Mouse (Mus musculus) central nervous system, embryonic 14 days (tissue): Measurements from ENCODE around the gene Nop56. TPM values are rescaled to one million over a fixed set of nuclear protein-coding genes. Genes with fewer than 3 reads are reported as not detected.

ENCODE experiments used
- polyA plus RNA-seq: library from polyadenylated mRNA; depleted of rRNA; stranded (reverse); fragments of >200 nt; gene quantifications from 2 replicates; pipeline ENCODE4 v1.2.3, GENCODE M21; 2012; rRNA removed

The Nop56 gene
- polyA plus RNA-seq = 274 and 277 TPM in 2 replicates

DNA sequence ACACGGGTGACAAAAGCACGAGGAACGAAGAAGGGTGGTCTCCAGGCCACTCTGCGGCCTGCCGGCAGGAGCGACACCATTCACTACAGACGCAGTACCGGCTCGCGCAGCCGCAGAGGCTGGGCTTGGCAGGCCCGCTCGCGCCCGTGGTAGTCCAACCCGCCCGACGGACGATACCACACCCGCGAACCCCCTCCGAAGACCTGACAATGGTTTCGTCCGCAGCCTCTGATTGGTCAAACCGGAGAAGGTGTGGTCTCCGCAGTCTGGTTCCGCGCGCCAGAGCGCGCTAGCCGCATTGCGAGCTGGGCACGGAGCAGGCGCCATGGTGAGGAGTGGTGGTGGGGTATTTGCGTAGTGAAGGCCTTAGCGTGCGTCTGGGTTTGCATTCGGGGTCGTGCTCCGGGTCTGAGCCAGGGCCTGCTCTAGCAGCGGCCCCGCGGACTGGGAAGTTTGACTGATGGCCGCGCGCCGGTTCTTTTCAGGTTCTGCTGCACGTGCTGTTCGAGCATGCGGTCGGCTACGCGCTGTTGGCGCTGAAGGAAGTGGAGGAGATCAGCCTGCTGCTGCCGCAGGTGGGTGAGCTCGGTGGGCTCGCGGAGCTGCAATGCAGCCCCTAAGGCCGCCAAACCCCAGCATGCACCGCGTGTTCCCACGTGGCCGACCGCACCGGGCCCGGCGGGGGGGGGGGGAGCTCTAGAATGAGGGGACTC lies at the start of gene Nop56:
Gene Nop56 (plus strand): TSS at position 282 of the 713 bp plus-strand sequence.

GRCm38 (mm10) chr2:130283854-130284654 lies 9.8 kb downstream of the Nop56 start, which contains the start of gene Idh3b:
Gene Idh3b, minus strand, starts transcription at chr2:130284547.

DNA sequence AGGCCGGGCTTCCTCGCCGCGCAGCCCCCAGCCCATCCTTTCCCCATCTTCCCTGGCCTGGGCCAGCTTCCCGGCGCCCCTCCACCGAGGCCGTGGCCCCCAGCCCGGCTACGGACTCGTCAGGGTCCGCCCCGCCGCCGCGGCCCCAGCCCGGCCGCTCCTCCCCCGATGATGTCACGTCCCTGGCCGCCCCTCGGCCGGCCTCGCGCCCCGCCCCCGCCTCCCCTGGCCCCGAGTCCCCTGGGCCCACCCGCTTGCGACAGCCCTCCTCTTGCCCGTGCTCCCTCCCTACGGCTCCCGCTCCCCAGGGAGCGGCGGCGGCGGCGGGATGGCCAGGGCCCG lies 20.7 kb downstream of the Nop56 start, which contains the start of gene Ebf4:
Gene Ebf4 (plus strand): TSS at position 234 of the 342 bp plus-strand sequence.

Other genes starting within 250 kb of the Nop56 start
- gene Tgm6, start 162.0 kb upstream of the Nop56 start, polyA plus RNA-seq = 0.16 and 0.23 TPM in 2 replicates
- 319 and 341 TPM in 2 replicates for gene Snrpb, start 95.0 kb upstream of the Nop56 start, polyA plus RNA-seq
- 0.03 TPM in 1 of 2 replicates, not detected in the other for gene Tmc2, start 79.2 kb upstream of the Nop56 start, polyA plus RNA-seq
- 195 and 196 TPM in 2 replicates for gene Idh3b, start 10.1 kb downstream of the Nop56 start, polyA plus RNA-seq
- gene Ebf4, start 20.7 kb downstream of the Nop56 start, polyA plus RNA-seq = 20.6 and 24.3 TPM in 2 replicates
- gene Cpxm1, start 123.1 kb downstream of the Nop56 start, polyA plus RNA-seq = 22.4 and 46.7 TPM in 2 replicates
- gene Gm28372, start 130.8 kb downstream of the Nop56 start, polyA plus RNA-seq = not detected in 2 replicates
- gene 1700020A23Rik, start 130.8 kb downstream of the Nop56 start, polyA plus RNA-seq = not detected in 2 replicates
- not detected in 2 replicates for gene Tmem239, start 132.0 kb downstream of the Nop56 start, polyA plus RNA-seq
- gene Vps16, start 149.9 kb downstream of the Nop56 start, polyA plus RNA-seq = 160 and 172 TPM in 2 replicates
- 35.8 and 39.7 TPM in 2 replicates for gene Pced1a, start 150.3 kb downstream of the Nop56 start, polyA plus RNA-seq
- gene Ptpra, start 175.8 kb downstream of the Nop56 start, polyA plus RNA-seq = 120 and 125 TPM in 2 replicates